Mouse (Mus musculus) forebrain, embryonic 12.5 days (tissue): Measurements from ENCODE around the gene Bsph1. TPM values are rescaled to one million over a fixed set of nuclear protein-coding genes. Genes with fewer than 3 reads are reported as not detected.
"Not testable (repeated sequence)": the region's sequence is repeated elsewhere in the genome, so short reads cannot be mapped to it uniquely, and the experiment has no call there.

Experiments used
- ATAC-seq: fragments of 200-750 bp; cut with Nextera tagmentation; 2 replicates; pipeline ENCODE4 v1.8.0; 2017; ENCODE audit warnings: moderate TSS enrichment; ENCODE audit not compliant: low FRiP score
- H3K27ac ChIP-seq: fragments of 300-500 bp; sonication (generic); 2 replicates; pipeline ENCODE4 v1.5.1; 2016; ENCODE audit warnings: mild to moderate bottlenecking
- H3K27me3 ChIP-seq: fragments of 300-500 bp; sonication (generic); 2 replicates; pipeline ENCODE4 v1.6.1; 2016; ENCODE audit warnings: mild to moderate bottlenecking
- H3K36me3 ChIP-seq: fragments of 300-500 bp; sonication (generic); replicated peaks from 2 replicates; pipeline ENCODE4 v1.6.1; 2016; ENCODE audit warnings: mild to moderate bottlenecking
- H3K4me1 ChIP-seq: fragments of 300-500 bp; sonication (generic); 2 replicates; pipeline ENCODE4 v1.6.1; 2016
- H3K4me2 ChIP-seq: fragments of 300-500 bp; sonication (generic); 2 replicates; pipeline ENCODE4 v1.6.1; 2016; ENCODE audit warnings: mild to moderate bottlenecking, moderate library complexity
- H3K4me3 ChIP-seq: fragments of 300-500 bp; sonication (generic); replicated peaks from 2 replicates; pipeline ENCODE4 v1.5.1; 2016; ENCODE audit warnings: mild to moderate bottlenecking
- H3K9ac ChIP-seq: fragments of 300-500 bp; sonication (generic); 2 replicates; pipeline ENCODE4 v1.6.1; 2016; ENCODE audit warnings: mild to moderate bottlenecking
- H3K9me3 ChIP-seq: fragments of 300-500 bp; sonication (generic); 2 replicates; pipeline ENCODE4 v1.6.1; 2016
- WGBS: fragments of 180-500 bp; shearing (Covaris S2); methylation state at CpG from one replicate; pipeline ENCODE4 v1.1.7; 2016; 5-methylcytosine and 5-hydroxymethylcytosine counted together
- polyA plus RNA-seq: library from polyadenylated mRNA; unstranded; fragments of >200 nt; fragmentation: Nextera tagmentation; extraction: Ambion mirVana; gene quantifications from 2 replicates; pipeline ENCODE4 v1.2.1, GENCODE M21; 2016

Bsph1 gene
- polyA plus RNA-seq: not detected in 2 replicates

GRCm38 (mm10) chr7:13450541-13450940 is at the start of gene Bsph1:
TSS of gene Bsph1 (plus strand) at chr7:13450841.
- H3K4me2 ChIP-seq, H3K4me3 ChIP-seq, H3K27me3 ChIP-seq, H3K4me1 ChIP-seq, ATAC-seq, H3K36me3 ChIP-seq, H3K9ac ChIP-seq, H3K27ac ChIP-seq: not testable (repeated sequence)
- WGBS: 73% methylated on average over 1 of the region's 1 CpGs
- H3K9me3 ChIP-seq: peaks cover 14% of the 10 kb centered on the region

GRCm38 (mm10) chr7:13511539-13511938 is 60.9 kb downstream of the Bsph1 start:
- Histone ChIP-seq H3K4me1 (no peaks in the 10 kb centered on the region), H3K9me3 (0 out of 2 replicates have a peak, but pooled peaks cover 20% of the 10 kb centered on the region), H3K9ac (no peak overlapping the region), H3K27ac (no peak overlapping the region), H3K4me3 (no peak overlapping the region), H3K36me3 (no peaks in the 10 kb centered on the region), H3K4me2 (no peak overlapping the region), H3K27me3 (no peaks in the 10 kb centered on the region)
- 76% methylated on average over 1 of the region's 1 CpGs for WGBS
- ATAC-seq: no peak

Other genes starting within 250 kb of the Bsph1 start
- not detected in 2 replicates for gene Vmn1r89, start 237.8 kb upstream of the Bsph1 start, polyA plus RNA-seq
- 137 and 140 TPM in 2 replicates for gene Lig1, start 173.6 kb upstream of the Bsph1 start, polyA plus RNA-seq
- 15.8 and 19.0 TPM in 2 replicates for gene Zswim9, start 172.1 kb upstream of the Bsph1 start, polyA plus RNA-seq
- 1.7 and 1.9 TPM in 2 replicates for gene Pla2g4c, start 126.2 kb upstream of the Bsph1 start, polyA plus RNA-seq
- 0.14 TPM in 1 of 2 replicates, not detected in the other for gene Cabp5, start 52.7 kb upstream of the Bsph1 start, polyA plus RNA-seq
- not detected in 2 replicates for gene Bsph2, start 120.2 kb downstream of the Bsph1 start, polyA plus RNA-seq
- not detected in 2 replicates for gene Sult2a5, start 173.1 kb downstream of the Bsph1 start, polyA plus RNA-seq